Mouse (Mus musculus) kidney, embryonic 14.5 days (tissue): ENCODE data around the gene Tefm. TPM values are rescaled to one million over a fixed set of nuclear protein-coding genes. Genes with fewer than 3 reads are reported as not detected.

Experiments used
- ATAC-seq: fragments of 200-750 bp; cut with Nextera tagmentation; 2 replicates; pipeline ENCODE4 v1.8.0; 2017; ENCODE audit warnings: moderate number of reproducible peaks, mild to moderate bottlenecking, moderate TSS enrichment, moderate library complexity; ENCODE audit not compliant: low FRiP score, low TSS enrichment
- H3K27ac ChIP-seq: fragments of 300-500 bp; sonication (generic); 2 replicates; pipeline ENCODE4 v1.5.1; 2014; ENCODE audit warnings: low read depth, mild to moderate bottlenecking, low read length, moderate library complexity, mixed read lengths
- H3K27me3 ChIP-seq: fragments of 300-500 bp; sonication (generic); 2 replicates; pipeline ENCODE4 v1.6.1; 2014; ENCODE audit warnings: mild to moderate bottlenecking, low read length; ENCODE audit not compliant: control insufficient read depth, insufficient read depth
- H3K36me3 ChIP-seq: fragments of 300-500 bp; sonication (generic); 2 replicates; pipeline ENCODE4 v1.6.1; 2014; ENCODE audit warnings: low read length, mixed read lengths; ENCODE audit not compliant: control insufficient read depth, insufficient read depth
- H3K4me1 ChIP-seq: fragments of 300-500 bp; sonication (generic); 2 replicates; pipeline ENCODE4 v1.6.1; 2014; ENCODE audit warnings: low read length, mixed read lengths; ENCODE audit not compliant: control insufficient read depth, insufficient read depth
- H3K4me2 ChIP-seq: fragments of 300-500 bp; sonication (generic); replicated peaks from 2 replicates; pipeline ENCODE4 v1.6.1; 2014; ENCODE audit warnings: low read depth, mild to moderate bottlenecking, low read length
- H3K4me3 ChIP-seq: fragments of 300-500 bp; sonication (generic); 2 replicates; pipeline ENCODE4 v1.5.1; 2014; ENCODE audit warnings: mild to moderate bottlenecking, low read length
- H3K9ac ChIP-seq: fragments of 300-500 bp; sonication (generic); 2 replicates; pipeline ENCODE4 v1.6.1; 2014; ENCODE audit warnings: low read depth, mild to moderate bottlenecking, low read length, moderate library complexity
- H3K9me3 ChIP-seq: fragments of 300-500 bp; sonication (generic); 2 replicates; pipeline ENCODE4 v1.6.1; 2016; ENCODE audit warnings: low read length; ENCODE audit not compliant: control insufficient read depth
- WGBS: fragments of 180-500 bp; shearing (Covaris S2); extraction: QIAGEN DNeasy Blood & Tissue Kit; methylation state at CpG from one replicate; pipeline ENCODE4 v1.1.7; 2014; 5-methylcytosine and 5-hydroxymethylcytosine counted together
- polyA plus RNA-seq: library from polyadenylated mRNA; unstranded; fragments of >200 nt; fragmentation: Nextera tagmentation; extraction: Ambion mirVana; gene quantifications from 2 replicates; pipeline ENCODE4 v1.2.1, GENCODE M21; 2014

The Tefm gene
- polyA plus RNA-seq, 1 experiment from 2014 or later: 33.5 TPM

DNA sequence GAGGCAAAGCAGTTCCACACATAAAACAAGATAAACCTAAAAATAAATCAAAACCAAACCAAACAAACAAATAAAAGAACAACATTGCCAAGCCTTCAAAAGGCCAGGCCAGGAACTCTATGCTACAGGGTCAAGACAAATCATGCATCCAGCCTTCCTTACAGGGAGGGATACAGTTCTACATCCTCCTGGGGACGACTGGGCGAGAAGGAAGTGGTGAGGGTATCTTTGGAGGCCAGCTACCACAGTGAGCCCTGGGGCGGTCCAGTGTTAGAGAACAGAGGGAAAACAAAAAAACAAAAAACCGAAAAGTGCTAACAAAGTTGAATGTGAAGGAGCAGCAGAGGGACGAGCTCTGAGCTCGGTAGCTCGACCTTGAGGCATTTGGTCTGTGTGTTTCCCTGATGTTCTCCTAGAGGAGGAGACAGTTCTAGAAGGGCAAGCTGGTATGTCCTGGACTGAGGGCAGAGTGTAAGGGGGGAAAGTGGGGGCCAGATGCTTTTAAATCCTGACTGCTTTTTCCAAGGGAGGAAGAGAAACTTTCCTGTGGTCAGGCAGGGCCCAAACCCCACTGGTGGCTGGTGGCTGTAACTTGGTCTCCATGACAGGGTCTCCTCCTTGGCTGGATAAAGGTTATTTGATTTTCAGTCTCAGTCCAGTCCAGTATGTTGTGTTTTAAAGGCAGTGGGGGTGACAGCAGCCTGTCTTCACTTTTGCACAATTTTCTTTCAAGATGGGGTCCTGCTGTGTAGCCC is 21.6 kb upstream of the Tefm start:
- Histone ChIP-seq H3K27ac (peak overlapping the region; percentile 69), H3K27me3 (no peaks in the 10 kb centered on the region), H3K4me2 (no peak overlapping the region), H3K9ac (no peak overlapping the region), H3K9me3 (no peaks in the 10 kb centered on the region), H3K4me1 (no peaks in the 10 kb centered on the region), H3K36me3 (no peaks in the 10 kb centered on the region), H3K4me3 (no peak overlapping the region)
- ATAC-seq: no peak
- WGBS: 77% methylated on average over 7 of the region's 7 CpGs

GRCm38 (mm10) chr11:80161041-80161440 is 19.1 kb upstream of the Tefm start:
- no peak for ATAC-seq
- H3K27me3 ChIP-seq: no peaks in the 10 kb centered on the region; the same call in 1 of the 2 replicates
- H3K36me3 ChIP-seq: no peaks in the 10 kb centered on the region
- no peaks in the 10 kb centered on the region for H3K9me3 ChIP-seq
- H3K4me1 ChIP-seq: no peaks in the 10 kb centered on the region
- H3K27ac ChIP-seq: no peak overlapping the region
- no peak overlapping the region for H3K9ac ChIP-seq
- no peak overlapping the region for H3K4me3 ChIP-seq
- 82% methylated on average over 4 of the region's 4 CpGs for WGBS
- no peak overlapping the region for H3K4me2 ChIP-seq

DNA sequence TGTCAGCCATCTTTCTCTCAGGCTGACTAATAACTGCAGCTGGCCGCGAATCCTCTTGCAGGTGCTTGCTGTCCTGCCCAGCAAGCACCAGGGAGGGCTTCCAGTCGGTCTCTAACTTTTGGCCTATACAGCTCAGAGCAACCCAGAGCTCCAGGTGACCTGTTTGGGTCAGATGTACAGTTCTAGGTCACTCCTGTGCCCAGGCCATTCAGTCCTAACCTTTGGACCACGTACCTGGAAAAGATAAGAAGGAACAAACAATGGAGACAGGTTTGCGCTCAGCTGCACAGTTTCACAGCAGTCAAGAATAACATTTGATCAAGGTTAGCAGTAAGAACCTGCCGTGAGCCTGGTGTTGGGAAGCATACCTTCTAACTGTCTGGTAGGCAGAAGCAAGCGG is 17.0 kb upstream of the Tefm start:
- WGBS: 86% methylated on average over 7 of the region's 7 CpGs
- Histone ChIP-seq H3K4me2 (no peak overlapping the region), H3K9ac (no peak overlapping the region), H3K9me3 (no peaks in the 10 kb centered on the region), H3K4me1 (0 out of 2 replicates have a peak, but pooled peaks cover 3% of the 10 kb centered on the region), H3K36me3 (no peaks in the 10 kb centered on the region), H3K4me3 (no peak overlapping the region), H3K27me3 (peaks cover 15% of the 10 kb centered on the region), H3K27ac (no peak overlapping the region)
- no peak for ATAC-seq

DNA sequence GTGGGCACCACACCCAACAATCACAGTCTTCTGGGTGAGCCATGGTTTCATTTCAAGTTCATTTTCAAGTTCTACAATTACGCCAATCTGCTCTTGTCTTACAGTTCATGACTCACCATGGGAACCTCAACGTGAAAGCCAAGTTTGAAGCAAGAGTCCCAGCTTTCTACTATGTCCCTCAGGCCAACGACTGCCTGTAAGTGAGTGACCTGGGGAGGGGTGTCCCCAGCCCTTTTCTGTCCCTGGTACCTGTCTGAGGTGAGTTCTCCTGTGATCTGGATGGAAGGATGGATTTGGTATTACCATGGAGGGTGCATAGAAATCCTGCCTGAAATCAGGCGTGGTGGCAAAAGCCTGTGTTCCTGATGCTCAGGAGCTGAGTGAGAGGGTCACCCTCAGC is 14.9 kb upstream of the Tefm start:
- Histone ChIP-seq H3K36me3 (no peaks in the 10 kb centered on the region), H3K9me3 (no peaks in the 10 kb centered on the region), H3K4me2 (no peak overlapping the region), H3K4me3 (no peak overlapping the region), H3K9ac (no peak overlapping the region), H3K4me1 (0 out of 2 replicates have a peak, but pooled peaks cover 3% of the 10 kb centered on the region), H3K27ac (no peak overlapping the region), H3K27me3 (peaks cover 19% of the 10 kb centered on the region)
- no peak for ATAC-seq
- 90% methylated on average over 4 of the region's 4 CpGs for WGBS

DNA sequence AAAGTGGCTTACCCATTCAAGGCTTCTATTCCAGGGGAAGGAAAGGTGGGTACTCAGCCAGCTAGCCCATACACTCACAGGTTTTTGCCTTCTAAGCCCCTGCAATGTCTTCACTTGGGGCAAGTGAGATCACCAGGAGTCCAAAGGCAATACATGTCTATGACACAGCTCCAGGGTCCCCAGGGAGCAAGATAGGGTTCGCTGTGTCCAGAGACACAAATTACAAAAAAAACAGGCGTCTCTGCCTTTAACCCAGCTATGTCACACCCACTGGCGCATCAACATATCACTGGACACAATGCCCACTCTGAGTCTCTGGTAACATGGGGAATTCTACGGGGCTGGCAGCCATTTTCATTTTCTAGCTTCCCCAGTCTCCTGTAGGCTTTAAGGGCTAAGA is 14.0 kb upstream of the Tefm start:
- H3K27me3 ChIP-seq: peaks cover 19% of the 10 kb centered on the region
- H3K9ac ChIP-seq: no peak overlapping the region
- 93% methylated on average over 4 of the region's 4 CpGs for WGBS

DNA sequence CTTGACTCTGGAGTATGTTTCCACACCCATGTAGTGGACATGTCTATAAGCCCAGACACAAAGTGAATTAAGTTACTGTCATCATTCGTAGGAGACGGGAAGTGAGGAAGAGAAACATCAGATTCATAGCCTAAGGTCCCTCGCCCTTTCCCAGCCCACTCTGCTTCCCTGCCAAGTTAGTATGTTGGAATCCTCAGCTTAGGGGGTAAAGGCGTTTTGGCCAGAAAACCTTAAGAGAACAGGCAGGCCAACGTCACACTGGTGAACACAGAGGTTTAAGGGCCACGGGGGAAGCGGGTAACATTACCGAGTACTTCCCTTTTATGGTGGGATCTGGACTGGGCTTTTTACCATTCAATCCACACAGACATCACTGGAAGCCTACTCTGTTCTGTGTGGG is 13.6 kb upstream of the Tefm start:
- peaks cover 19% of the 10 kb centered on the region for H3K27me3 ChIP-seq
- ATAC-seq: no peak

More for the DNA sequence above, 14.0 kb upstream of the Tefm start:
- no peak overlapping the region for H3K4me3 ChIP-seq
- no peak overlapping the region for H3K27ac ChIP-seq
- H3K4me2 ChIP-seq: no peak overlapping the region
- H3K9me3 ChIP-seq: no peaks in the 10 kb centered on the region
- 0 out of 2 replicates have a peak, but pooled peaks cover 3% of the 10 kb centered on the region for H3K4me1 ChIP-seq
- ATAC-seq: no peak
- H3K36me3 ChIP-seq: no peaks in the 10 kb centered on the region

DNA sequence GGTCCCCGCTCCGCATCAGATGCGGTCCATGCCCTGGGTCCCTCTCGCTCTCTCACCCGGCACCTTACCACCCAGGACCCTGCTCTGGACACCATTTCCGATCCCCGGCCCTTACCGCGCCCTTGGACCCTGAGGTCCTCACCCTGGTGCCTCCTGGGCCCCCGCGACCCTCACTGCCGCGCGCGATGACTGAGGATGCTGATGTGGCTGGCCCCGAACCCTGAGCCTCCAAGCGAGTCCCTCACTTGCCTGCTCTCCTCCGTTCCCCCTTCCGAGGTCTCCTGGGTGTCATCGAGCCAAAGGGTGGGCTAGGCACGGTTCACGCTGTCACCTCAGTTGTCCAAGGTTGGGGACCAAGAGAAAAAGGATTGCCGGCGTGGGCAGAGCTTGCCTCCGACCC is 12.5 kb upstream of the Tefm start:
- H3K4me2 ChIP-seq: peak overlapping the region; percentile 81
- H3K4me3 ChIP-seq: peak overlapping the region; percentile 60
- peak; percentile 47; the same call in 1 of the 2 replicates for ATAC-seq
- H3K9ac ChIP-seq: peak overlapping the region; percentile 48; the same call in 1 of the 2 replicates
- 0 out of 2 replicates have a peak, but pooled peaks cover 3% of the 10 kb centered on the region for H3K4me1 ChIP-seq
- peaks cover 19% of the 10 kb centered on the region for H3K27me3 ChIP-seq
- H3K27ac ChIP-seq: no peak overlapping the region
- H3K36me3 ChIP-seq: no peaks in the 10 kb centered on the region
- no peaks in the 10 kb centered on the region for H3K9me3 ChIP-seq
- 31% methylated on average over 25 of the region's 25 CpGs for whole genome bisulfite sequencing

More for the DNA sequence above, 13.6 kb upstream of the Tefm start:
- Histone ChIP-seq H3K4me2 (no peak overlapping the region), H3K9me3 (no peaks in the 10 kb centered on the region), H3K36me3 (no peaks in the 10 kb centered on the region), H3K9ac (no peak overlapping the region), H3K4me3 (no peak overlapping the region), H3K4me1 (0 out of 2 replicates have a peak, but pooled peaks cover 3% of the 10 kb centered on the region), H3K27ac (no peak overlapping the region)
- 83% methylated on average over 8 of the region's 8 CpGs for WGBS

GRCm38 (mm10) chr11:80153857-80154495 is 12.0 kb upstream of the Tefm start, which contains the start of gene Adap2:
Adap2 (plus strand) TSS chr11:80154105.
- Histone ChIP-seq H3K9me3 (no peaks in the 10 kb centered on the region), H3K9ac (peak within 1 kb of the TSS; percentile 48), H3K27me3 (peaks cover 19% of the 10 kb centered on the region), H3K4me2 (peak within 1 kb of the TSS; percentile 81), H3K36me3 (no peaks in the 10 kb centered on the region), H3K4me3 (peak within 1 kb of the TSS; percentile 60), H3K4me1 (0 out of 2 replicates have a peak, but pooled peaks cover 3% of the 10 kb centered on the region), H3K27ac (no peak within 1 kb of the TSS)
- ATAC-seq: peak; percentile 89
- WGBS: 2% methylated on average over 41 of the region's 47 CpGs

DNA sequence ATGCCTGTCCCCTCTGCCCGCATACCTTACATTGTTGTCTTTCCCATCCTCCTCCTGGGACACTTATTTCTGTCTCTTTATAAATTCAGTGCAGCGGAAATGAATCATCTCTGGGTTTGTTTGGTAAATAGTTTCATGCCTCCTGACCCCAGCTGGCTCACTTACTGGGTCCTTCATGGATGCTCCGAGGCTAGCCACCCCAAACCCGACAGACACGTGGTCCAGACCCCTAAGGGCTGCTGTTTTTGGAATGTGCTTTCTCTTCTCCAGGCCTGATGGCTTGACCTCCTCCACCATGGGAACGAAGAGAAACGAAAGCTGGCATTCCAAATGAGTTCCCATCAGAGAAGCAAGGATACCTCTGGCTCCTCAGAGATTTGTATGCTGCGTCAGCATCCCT is 10.4 kb upstream of the Tefm start:
- H3K27ac ChIP-seq: no peak overlapping the region
- H3K36me3 ChIP-seq: no peaks in the 10 kb centered on the region
- no peaks in the 10 kb centered on the region for H3K9me3 ChIP-seq
- no peak overlapping the region for H3K4me3 ChIP-seq
- no peak overlapping the region for H3K4me2 ChIP-seq
- H3K4me1 ChIP-seq: 0 out of 2 replicates have a peak, but pooled peaks cover 3% of the 10 kb centered on the region
- H3K9ac ChIP-seq: no peak overlapping the region
- H3K27me3 ChIP-seq: peaks cover 19% of the 10 kb centered on the region
- 79% methylated on average over 8 of the region's 8 CpGs for WGBS
- no peak for ATAC-seq
